Mouse (Mus musculus): ENCODE data around the gene Siah1a.

GRCm38 (mm10) chr8:86702453-86702852 lies 43.3 kb downstream of the Siah1a start:
- TF ChIP-seq CTCF (IDR thresholded peaks at IDR 0.05; ENCODE audit: borderline replicate concordance, control insufficient read depth, extremely low read depth, insufficient read depth, low read length, poor library complexity) (no peak), POLR2A (IDR thresholded peaks at IDR 0.05; ENCODE audit: control insufficient read depth, extremely low read depth, insufficient read depth, low read length, poor library complexity) (no peak)
